Mouse (Mus musculus) MEL (cell line): ENCODE measurements around the gene Paqr4. TPM values are rescaled to one million over a fixed set of nuclear protein-coding genes. Genes with fewer than 3 reads are reported as not detected.

Experiments
- DNase-seq: peaks from one replicate; pipeline ENCODE4 v3.0.0; 2011; ENCODE audit warnings: low read depth, low spot score
- H3K27ac ChIP-seq: 2 replicates; pipeline ENCODE4 v1.5.1; 2012; ENCODE audit warnings: low read depth, mild to moderate bottlenecking, control low read depth, low read length, moderate library complexity; ENCODE audit not compliant: control insufficient read depth
- H3K27me3 ChIP-seq, 2 experiments: fragments of 150-350 bp in 1 of 2; sonication (generic) in 1 of 2; 2 replicates each; pipeline ENCODE4 v1.6.1; 2012; ENCODE audit warnings: low read length in 2 of 2, mild to moderate bottlenecking in 2 of 2, improper control_type of control experiment in 1 of 2, moderate library complexity in 1 of 2; ENCODE audit not compliant: insufficient read depth in 2 of 2, control insufficient read depth in 1 of 2
- H3K36me3 ChIP-seq, 2 experiments: 2 replicates each; pipeline ENCODE4 v1.6.1; 2012 to 2014; ENCODE audit warnings: low read length in 2 of 2, improper control_type of control experiment in 1 of 2, inconsistent platforms in 1 of 2, mild to moderate bottlenecking in 1 of 2; ENCODE audit not compliant: insufficient read depth in 2 of 2, control insufficient read depth in 1 of 2
- H3K4me1 ChIP-seq, 2 experiments: fragments of 150-350 bp in 1 of 2; sonication (generic) in 1 of 2; 2 replicates each; pipeline ENCODE4 v1.6.1; 2012; ENCODE audit warnings: low read length in 2 of 2, improper control_type of control experiment in 1 of 2, mild to moderate bottlenecking in 1 of 2; ENCODE audit not compliant: insufficient read depth in 2 of 2, control insufficient read depth in 1 of 2
- H3K4me3 ChIP-seq, 2 experiments: fragments of 150-350 bp in 1 of 2; sonication (generic) in 1 of 2; 2 replicates each; pipeline ENCODE4 v1.5.1; 2012; ENCODE audit warnings: low read depth in 2 of 2, low read length in 2 of 2, mild to moderate bottlenecking in 2 of 2, moderate library complexity in 2 of 2, control low read depth in 1 of 2, improper control_type of control experiment in 1 of 2; ENCODE audit not compliant: control insufficient read depth in 1 of 2, insufficient read depth in 1 of 2
- H3K79me2 ChIP-seq: 2 replicates; pipeline ENCODE4 v1.6.1; 2012; ENCODE audit warnings: mild to moderate bottlenecking, low read length, moderate library complexity; ENCODE audit not compliant: control insufficient read depth, poor library complexity, insufficient read depth
- H3K9ac ChIP-seq: 2 replicates; pipeline ENCODE4 v1.6.1; 2012; ENCODE audit warnings: low read depth, mild to moderate bottlenecking, control low read depth, low read length, moderate library complexity; ENCODE audit not compliant: control insufficient read depth, poor library complexity, severe bottlenecking
- H3K9me3 ChIP-seq: fragments of 150-350 bp; sonication (generic); replicated peaks from 2 replicates; pipeline ENCODE4 v1.6.1; 2012; ENCODE audit warnings: mild to moderate bottlenecking, low read length, improper control_type of control experiment, moderate library complexity; ENCODE audit not compliant: insufficient read depth
- BHLHE40 ChIP-seq: IDR thresholded peaks from 2 replicates; pipeline ENCODE4 v1.6.1; 2012; ENCODE audit warnings: low read depth, mild to moderate bottlenecking, inconsistent platforms, low read length, improper control_type of control experiment, borderline replicate concordance
- CHD1 ChIP-seq: IDR thresholded peaks from 2 replicates; pipeline ENCODE4 v1.6.1; 2012; ENCODE audit warnings: low read depth, mild to moderate bottlenecking, inconsistent platforms, low read length, improper control_type of control experiment
- CTCF ChIP-seq, 3 experiments: IDR thresholded peaks in 2 of 3; conservative IDR thresholded peaks in 1 of 3; 2 replicates each; pipeline ENCODE4 v1.5.1; 2011 to 2012; ENCODE audit warnings: low read length in 3 of 3, low read depth in 2 of 3, mild to moderate bottlenecking in 2 of 3, improper control_type of control experiment in 1 of 3, inconsistent platforms in 1 of 3, mixed read lengths in 1 of 3, moderate library complexity in 1 of 3; ENCODE audit not compliant: control insufficient read depth in 1 of 3, insufficient read depth in 1 of 3, poor library complexity in 1 of 3, severe bottlenecking in 1 of 3
- E2F4 ChIP-seq: IDR thresholded peaks from 2 replicates; pipeline ENCODE4 v1.6.1; 2011; ENCODE audit warnings: low read depth, low read length, improper control_type of control experiment, borderline replicate concordance
- ELF1 ChIP-seq: IDR thresholded peaks from 2 replicates; pipeline ENCODE4 v1.6.1; 2014; ENCODE audit warnings: low read depth, mild to moderate bottlenecking, inconsistent platforms, low read length, improper control_type of control experiment, moderate library complexity
- GABPA ChIP-seq: IDR thresholded peaks from 2 replicates; pipeline ENCODE4 v1.6.1; 2012; ENCODE audit warnings: low read depth, mild to moderate bottlenecking, inconsistent platforms, low read length, improper control_type of control experiment, moderate library complexity
- JUND ChIP-seq: IDR thresholded peaks from 2 replicates; pipeline ENCODE4 v1.6.1; 2011; ENCODE audit warnings: low read depth, mild to moderate bottlenecking, improper control_type of control experiment, low read length
- MAFK ChIP-seq: IDR thresholded peaks from 2 replicates; pipeline ENCODE4 v1.6.1; 2011; ENCODE audit warnings: low read depth, mild to moderate bottlenecking, low read length, improper control_type of control experiment, borderline replicate concordance
- MAX ChIP-seq: IDR thresholded peaks from 2 replicates; pipeline ENCODE4 v1.6.1; 2011; ENCODE audit warnings: low read length, improper control_type of control experiment
- MAZ ChIP-seq: IDR thresholded peaks from 2 replicates; pipeline ENCODE4 v1.6.1; 2012; ENCODE audit warnings: low read depth, mild to moderate bottlenecking, inconsistent platforms, low read length, improper control_type of control experiment
- MYB ChIP-seq: IDR thresholded peaks from 2 replicates; pipeline ENCODE4 v1.6.1; 2011; ENCODE audit warnings: mild to moderate bottlenecking, low read depth, low read length, improper control_type of control experiment
- MYC ChIP-seq: IDR thresholded peaks from 2 replicates; pipeline ENCODE4 v1.6.1; 2011; ENCODE audit warnings: low read depth, mild to moderate bottlenecking, low read length, improper control_type of control experiment, moderate library complexity
- NELFE ChIP-seq: IDR thresholded peaks from 2 replicates; pipeline ENCODE4 v1.6.1; 2011; ENCODE audit warnings: low read depth, low read length, improper control_type of control experiment
- RAD21 ChIP-seq: IDR thresholded peaks from 2 replicates; pipeline ENCODE4 v1.6.1; 2011; ENCODE audit warnings: mild to moderate bottlenecking, low read depth, low read length, improper control_type of control experiment
- RCOR1 ChIP-seq: IDR thresholded peaks from 2 replicates; pipeline ENCODE4 v1.6.1; 2012; ENCODE audit warnings: low read depth, mild to moderate bottlenecking, inconsistent platforms, low read length, improper control_type of control experiment
- TBP ChIP-seq: IDR thresholded peaks from 2 replicates; pipeline ENCODE4 v1.8.0; 2011; ENCODE audit warnings: low read depth, low read length, improper control_type of control experiment
- TCF12 ChIP-seq: IDR thresholded peaks from 2 replicates; pipeline ENCODE4 v1.6.1; 2014; ENCODE audit warnings: low read depth, mild to moderate bottlenecking, inconsistent platforms, low read length, improper control_type of control experiment, moderate library complexity
- ZNF384 ChIP-seq: IDR thresholded peaks from 2 replicates; pipeline ENCODE4 v1.6.1; 2012; ENCODE audit warnings: low read depth, mild to moderate bottlenecking, inconsistent platforms, low read length, improper control_type of control experiment
- polyA plus RNA-seq, 2 experiments: library from polyadenylated mRNA; stranded (reverse) in 1 of 2; unstranded in 1 of 2; fragments of >175 nt in 1 of 2; fragments of >200 nt in 1 of 2; gene quantifications; 2 replicates each; pipeline versions ENCODE4 v1.2.1 to v1.2.4; 2012; ENCODE audit warnings: low replicate concordance in 2 of 2, low read depth in 1 of 2; ENCODE audit not compliant: insufficient read length in 2 of 2, insufficient read depth in 1 of 2, missing spikeins in 1 of 2
- total RNA-seq: library from RNA; depleted of rRNA; stranded (reverse); fragments of 300-350 nt; gene quantifications from 2 replicates; pipeline ENCODE4 v1.2.3, GENCODE M21; 2012

Gene Paqr4
- total and polyA plus RNA-seq, 3 experiments = 6.5 to 10.7 TPM; not detected in 1

- no peak overlapping the region for H3K9ac ChIP-seq
Measured at GRCm38 (mm10) chr17:23744076-23744475, 3.4 kb upstream of the Paqr4 start.

DNA sequence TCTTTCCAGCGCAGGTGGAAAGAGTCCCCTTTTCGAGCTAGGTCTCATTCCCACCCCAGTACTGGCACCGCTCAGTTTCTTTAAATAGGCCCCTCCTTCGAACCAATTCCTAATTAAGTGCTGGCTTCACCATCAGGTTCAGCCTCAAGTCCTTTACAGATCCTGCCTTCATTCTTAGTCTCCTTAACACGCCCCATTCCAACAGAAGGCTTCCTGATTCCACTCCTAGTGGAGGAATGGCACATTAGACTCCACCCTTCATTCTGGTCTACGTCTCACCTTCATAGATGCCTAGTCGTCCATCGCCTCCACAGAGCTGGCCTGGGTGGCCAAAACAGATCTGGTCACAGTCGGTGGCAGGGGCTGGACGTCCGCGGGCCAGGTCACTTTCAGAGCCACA, 2.3 kb upstream of the Paqr4 start:
- no peak for TF ChIP-seq CTCF (IDR thresholded peaks at IDR 0.05 in 2 of 3, conservative IDR thresholded peaks at IDR 0.05 in 1 of 3; ENCODE audit: control insufficient read depth in 1 of 3, insufficient read depth in 1 of 3, low read depth in 2 of 3, low read length in 3 of 3, poor library complexity in 1 of 3, severe bottlenecking in 1 of 3)
- H3K27ac ChIP-seq = no peak overlapping the region
- H3K4me3 ChIP-seq = no peak overlapping the region
- peaks cover 0 to 4% of the 10 kb centered on the region in 2 experiments; a peak in 2 of 4 replicates for H3K36me3 ChIP-seq
- peaks cover 4 to 20% of the 10 kb centered on the region in 2 experiments; a peak in 3 of 4 replicates for H3K4me1 ChIP-seq
- H3K9me3 ChIP-seq = no peaks in the 10 kb centered on the region
- H3K79me2 ChIP-seq = no peaks in the 10 kb centered on the region; the same call in 1 of the 2 replicates
- no peak overlapping the region for H3K9ac ChIP-seq
- DNase-seq = no peak
- H3K27me3 ChIP-seq = no peaks in the 10 kb centered on the region

More at GRCm38 (mm10) chr17:23744076-23744475, 3.4 kb upstream of the Paqr4 start:
- TF ChIP-seq E2F4 = no peak
- TF ChIP-seq NELFE = no peak
- no peak for TF ChIP-seq TBP
- no peak for TF ChIP-seq MAX
- no peak for TF ChIP-seq CHD1
- TF ChIP-seq MAFK = no peak
- no peak for TF ChIP-seq RCOR1
- no peak for TF ChIP-seq MYC
- no peak for TF ChIP-seq MAZ
- no peak for TF ChIP-seq JUND
- no peak for TF ChIP-seq BHLHE40
- no peak for TF ChIP-seq MYB
- TF ChIP-seq ZNF384 = no peak
- TF ChIP-seq ELF1 = no peak
- TF ChIP-seq RAD21 = no peak
- no peak for TF ChIP-seq GABPA
- no peak for TF ChIP-seq TCF12
- H3K4me3 ChIP-seq = no peak overlapping the region
- no peak for DNase-seq
- H3K4me1 ChIP-seq = peaks cover 4 to 21% of the 10 kb centered on the region in 2 experiments; a peak in 3 of 4 replicates
- no peaks in the 10 kb centered on the region; the same call in 1 of the 2 replicates for H3K79me2 ChIP-seq
- H3K27ac ChIP-seq = no peak overlapping the region
- no peaks in the 10 kb centered on the region for H3K9me3 ChIP-seq
- H3K27me3 ChIP-seq = no peaks in the 10 kb centered on the region
- H3K36me3 ChIP-seq = peaks cover 0 to 4% of the 10 kb centered on the region in 2 experiments; a peak in 2 of 4 replicates
